Mouse (Mus musculus): ENCODE measurements around the gene Egfem1.

Gene Egfem1

DNA sequence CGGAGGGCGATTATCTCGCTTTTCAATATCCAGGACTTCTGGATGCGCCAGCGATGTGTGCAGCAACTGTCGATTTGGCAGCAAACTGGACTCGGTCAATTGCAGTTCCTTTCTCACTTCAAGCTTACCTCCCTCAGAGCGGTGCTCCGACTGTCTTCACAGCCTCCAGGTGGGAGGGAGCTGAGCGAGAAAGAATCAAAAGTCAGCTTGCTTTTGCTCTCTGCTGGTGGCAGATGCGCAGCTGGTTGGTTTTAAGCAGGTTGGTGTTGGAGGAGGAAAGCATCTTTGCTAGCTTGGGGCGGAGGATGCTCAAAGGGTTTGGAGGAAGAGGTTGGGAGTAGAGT, at the start of gene Egfem1:
Gene Egfem1, plus strand, starts transcription at position 72 of the 344 bp plus-strand sequence.
- no peak for DNase-seq

DNA sequence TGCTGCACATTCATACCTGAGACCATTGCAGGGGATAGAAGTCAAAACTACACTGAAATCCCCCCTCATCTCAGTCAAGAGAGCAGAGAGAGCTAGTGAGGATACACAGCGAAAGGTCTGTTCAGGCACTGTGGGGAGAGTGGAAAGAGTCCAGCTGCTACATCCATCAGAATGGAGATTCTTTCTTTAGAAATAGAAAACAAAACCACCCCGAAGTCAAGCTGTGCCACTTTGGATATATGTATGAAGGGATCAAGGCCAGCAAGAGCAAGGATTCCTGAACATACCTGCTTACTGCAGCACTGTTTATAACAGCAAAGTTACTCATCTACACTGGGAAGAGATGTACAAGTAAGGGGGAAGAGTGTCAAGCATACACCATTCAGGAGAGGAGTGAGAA, 48.7 kb upstream of the Egfem1 start:
- no peak for DNase-seq

DNA sequence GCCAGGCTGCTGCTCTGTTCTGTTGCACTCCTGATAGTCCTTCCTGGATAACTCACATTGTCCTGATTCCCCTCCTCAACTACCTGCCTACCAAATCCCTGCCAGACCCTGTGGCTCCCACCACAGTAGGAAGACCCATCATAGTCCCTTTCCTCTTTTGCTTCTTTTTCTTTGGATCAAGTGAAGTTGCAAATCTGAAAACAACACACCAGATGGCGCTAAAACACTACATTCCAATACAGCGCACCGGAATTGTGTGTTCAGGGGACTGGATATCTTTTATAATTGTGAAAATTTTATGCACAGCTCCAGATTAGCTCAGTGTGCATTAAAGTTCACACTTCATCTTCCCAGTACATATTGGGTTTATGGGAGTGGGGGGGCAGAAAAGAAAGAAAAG, 45.7 kb upstream of the Egfem1 start:
- peak; percentile 33 for DNase-seq

DNA sequence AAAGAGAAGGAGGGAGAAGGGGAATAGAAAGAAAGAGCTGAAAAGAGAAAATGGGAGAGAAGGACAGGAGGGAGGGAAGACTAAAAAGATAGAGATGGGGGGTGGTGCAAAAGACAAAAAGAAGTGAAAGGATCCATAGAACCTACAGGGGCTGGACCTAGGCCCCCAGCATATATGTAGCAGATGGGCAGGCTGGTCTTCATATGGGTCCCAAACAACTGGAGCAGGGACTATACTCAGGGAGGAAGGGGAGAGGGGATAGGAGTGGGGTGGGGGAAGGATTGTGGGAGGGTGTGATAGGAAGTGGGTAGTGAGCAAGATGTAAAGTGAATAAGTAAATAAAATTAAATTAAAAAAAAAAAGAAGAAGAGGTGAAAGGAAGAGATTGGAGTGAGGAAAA, 45.2 kb upstream of the Egfem1 start:
- DNase-seq = no peak

DNA sequence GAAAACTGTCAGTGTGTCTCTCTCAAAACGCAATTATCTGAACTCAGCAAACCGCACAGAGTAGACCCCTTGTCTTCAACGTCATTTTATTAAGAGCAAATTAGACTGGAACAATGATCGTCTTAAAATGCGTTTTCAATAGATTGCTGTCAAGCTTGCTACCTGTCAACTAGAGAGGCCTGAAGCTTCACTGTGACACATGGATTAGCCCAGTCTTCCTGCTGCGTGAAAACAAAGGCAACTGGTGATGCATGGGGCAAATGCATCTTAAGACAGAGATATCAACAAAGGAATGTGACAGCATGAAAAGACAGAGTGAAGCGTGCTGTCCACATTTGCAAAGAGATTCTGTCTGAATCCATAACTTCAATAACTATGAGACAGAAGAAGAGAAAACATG, 41.8 kb upstream of the Egfem1 start:
- no peak for DNase-seq

DNA sequence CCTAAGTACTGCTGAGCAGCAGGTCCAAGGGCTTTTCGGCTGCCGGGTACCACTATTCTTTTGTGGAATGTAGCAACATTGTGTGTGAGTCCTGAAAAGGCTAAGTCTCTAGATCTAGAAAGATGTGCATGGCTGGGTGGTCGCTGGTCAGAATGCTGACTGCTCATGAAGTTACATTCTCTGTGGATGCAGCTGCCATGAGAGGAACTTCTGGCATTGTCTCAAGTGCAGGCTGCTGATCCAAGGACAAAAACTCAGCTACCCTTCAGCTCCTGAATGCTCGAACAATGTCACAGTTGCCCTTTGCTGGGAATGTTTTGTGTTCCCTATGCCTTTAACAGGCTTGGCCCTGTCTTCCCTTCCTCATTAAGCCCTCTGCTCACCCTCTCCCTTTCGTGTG, 35.5 kb upstream of the Egfem1 start:
- no peak for DNase-seq

DNA sequence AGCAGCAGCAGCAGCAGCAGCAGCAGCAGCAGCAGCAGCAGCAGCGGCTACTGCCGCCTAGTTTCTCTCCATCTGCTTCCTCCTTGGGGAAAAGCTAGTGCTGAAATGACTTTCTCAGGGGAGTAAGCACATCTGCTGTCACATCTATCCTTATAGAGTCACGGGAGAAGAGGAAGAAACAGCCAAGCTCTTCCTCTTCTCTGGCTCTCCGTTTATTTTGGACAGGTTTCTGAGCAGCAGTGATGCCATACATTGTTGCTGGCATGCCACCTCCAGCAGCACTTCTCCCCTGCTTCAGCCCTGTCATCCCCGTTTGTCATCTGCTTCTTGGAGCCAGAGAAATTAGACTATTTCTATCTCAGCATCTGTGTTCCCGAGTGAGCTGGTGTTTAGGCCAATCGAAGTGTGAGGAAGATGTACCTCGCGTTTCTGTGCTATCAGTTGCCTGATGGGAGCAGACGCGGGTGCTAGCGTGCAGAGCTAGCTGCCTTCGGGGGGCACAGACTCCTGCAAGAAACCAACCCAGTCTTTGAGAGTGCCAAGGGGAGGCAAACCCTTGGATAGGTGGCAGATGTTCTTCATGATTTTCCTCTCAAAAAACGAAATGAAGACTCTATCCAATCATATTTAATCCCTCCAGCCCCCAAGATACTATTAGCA, 34.4 kb upstream of the Egfem1 start:
- DNase-seq = no peak

DNA sequence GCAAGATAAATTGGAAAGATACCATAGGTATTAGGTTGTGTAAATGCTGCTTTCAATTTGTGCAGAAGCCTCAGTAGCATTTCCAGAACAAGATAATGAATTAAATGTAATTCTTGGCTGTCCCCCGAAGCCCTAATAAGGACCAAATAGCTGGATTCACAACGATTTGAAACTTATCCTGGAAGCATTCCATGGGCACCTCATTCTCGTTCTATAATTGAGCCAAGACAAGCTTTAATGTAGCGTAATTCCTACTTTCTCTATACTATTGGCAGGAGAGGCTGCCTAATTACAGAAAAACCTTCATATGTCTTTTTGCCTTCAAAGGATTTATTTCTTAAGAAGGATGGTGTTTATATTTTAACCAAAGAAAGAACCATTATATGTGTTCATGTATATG, 18.7 kb upstream of the Egfem1 start:
- DNase-seq = no peak

DNA sequence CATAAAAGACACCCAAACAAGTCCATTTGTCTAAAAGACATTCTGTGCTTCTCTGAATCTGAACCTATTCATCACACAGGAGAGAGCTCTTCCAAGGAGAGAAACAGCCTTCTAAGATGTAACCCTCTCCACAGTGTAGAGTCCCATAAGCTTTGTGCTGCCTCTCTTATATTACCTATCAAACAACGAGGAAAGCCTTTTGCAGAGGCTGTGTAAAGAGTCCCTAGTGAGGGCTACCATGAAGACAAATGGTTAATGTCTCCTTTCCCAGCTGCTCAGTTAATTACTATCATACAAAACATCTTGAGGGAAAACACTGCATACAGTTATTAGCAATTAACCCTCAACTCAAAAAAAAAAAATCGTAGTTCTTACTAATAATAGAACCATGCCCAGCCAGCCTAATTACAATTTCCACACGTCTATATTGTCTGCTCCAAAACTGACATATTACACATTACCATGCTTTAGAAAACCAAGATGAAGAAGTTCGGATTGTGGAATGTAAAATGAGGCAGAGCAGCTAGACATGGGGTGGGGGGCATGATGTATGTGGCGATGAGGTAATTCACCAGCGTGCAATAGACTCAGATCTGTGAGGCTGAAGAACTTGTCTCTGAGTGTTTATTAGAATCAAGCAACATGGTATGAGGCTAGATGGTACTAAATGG, 13.3 kb upstream of the Egfem1 start:
- no peak for DNase-seq

DNA sequence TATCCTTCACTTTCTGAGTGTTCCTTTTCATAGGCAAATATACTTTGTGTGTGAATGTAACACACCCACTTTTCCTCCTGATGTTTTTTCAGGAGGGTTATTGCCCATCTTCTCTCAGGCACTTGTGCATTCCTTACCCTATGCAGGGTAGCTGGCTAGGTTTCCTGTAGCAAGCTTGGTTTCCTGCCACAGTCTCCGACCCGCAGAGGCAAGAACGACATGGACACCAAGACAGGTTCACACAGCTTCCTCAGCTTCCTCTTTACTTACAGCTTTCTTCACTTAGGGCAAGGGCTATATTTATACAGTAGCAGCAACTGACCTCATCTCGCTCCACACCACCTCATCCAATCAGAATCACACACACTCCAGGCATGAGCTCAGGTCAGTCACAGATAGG, 10.5 kb upstream of the Egfem1 start:
- no peak for DNase-seq

DNA sequence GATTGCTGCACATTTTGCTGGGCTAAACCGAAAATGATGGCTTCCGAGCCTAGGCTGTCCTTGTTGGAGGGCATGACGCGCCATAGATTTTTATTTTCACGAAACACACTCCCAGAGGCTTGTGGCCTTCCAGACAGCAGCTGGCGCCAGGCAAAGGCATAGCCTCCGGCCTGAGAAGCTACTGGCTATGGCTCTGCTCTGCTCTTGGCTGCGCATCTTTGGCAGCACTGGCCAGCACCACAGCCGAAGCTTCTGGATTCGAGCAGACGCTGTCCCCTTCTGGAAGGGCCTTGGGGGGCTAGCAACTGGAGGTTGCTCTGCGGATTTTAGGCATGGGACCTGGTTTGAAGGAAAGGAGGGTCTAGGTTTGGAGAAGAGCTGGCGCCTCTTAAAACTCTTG, 306 bp upstream of the Egfem1 start:
- DNase-seq = no peak

DNA sequence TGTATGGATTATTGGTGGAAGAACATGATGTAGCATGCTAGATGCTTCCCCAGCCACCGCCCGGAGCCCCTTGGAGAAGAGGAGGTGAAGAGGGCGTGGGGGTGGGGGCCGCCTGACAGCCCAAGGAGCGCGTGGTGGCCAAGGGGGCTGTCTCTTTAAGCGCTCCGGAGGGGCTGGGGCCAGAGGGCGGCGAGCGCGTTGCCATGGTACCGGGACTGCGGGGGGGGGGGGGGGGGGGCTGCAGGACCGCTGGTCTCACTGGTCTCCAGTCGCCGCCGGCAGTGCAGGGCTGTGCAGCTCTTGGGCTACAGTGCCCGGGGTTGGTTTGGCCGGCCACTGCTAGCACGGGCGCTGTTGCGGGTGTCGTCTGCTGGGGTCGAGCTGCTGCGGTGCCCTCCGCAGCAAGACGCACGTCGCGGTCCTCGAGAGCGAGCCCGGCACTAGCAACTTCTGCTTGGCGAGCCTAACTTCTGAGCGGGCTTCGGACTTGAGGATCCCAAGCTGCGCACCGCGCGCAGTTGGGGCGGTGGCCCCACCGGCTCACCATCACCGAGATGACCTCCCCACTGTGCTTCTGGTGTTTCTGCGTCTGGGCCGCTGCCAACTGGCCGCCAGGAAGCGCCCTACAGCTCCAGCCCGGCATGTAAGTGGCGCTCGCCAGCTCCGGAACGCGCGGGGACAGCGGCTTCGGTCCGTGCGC, 623 bp downstream of the Egfem1 start:
- DNase-seq = peak; percentile 13

DNA sequence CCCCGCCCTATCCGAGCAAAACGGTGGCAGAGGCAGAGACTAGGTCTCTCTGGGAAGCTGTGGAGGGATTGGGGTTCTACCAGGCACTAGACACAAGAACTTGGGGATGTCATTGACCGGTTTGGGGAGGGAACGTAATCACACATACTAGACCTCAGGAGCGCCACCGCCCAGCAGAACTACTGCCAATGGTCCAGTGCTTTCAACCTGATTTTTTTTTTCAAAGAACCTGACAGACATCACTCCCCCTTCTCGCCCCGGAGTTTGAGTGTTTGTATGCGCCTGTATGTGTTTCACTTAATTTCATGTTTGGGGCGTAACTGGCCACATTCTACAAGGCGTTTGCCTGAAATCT, 1.1 kb downstream of the Egfem1 start:
- DNase-seq = no peak

DNA sequence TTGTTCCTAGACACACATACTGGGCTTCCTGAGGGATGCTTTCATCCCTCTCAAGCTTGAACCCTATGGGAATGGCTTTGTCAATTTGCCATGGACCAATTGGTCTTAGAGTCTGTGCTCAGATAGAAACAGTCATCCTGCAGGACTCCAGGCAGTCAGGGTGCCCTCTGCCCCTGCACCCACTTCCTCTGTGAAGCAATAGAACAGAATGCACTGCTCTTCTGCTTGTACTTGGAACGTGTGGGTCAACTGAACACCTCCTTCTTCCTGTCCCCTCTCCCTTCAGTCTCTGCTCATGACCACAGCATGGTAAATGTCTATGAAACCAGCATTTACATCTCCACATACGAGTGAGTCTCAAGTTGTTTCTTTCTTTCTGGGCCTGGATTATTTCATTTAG, 16.6 kb downstream of the Egfem1 start:
- peak; percentile 21 for DNase-seq

DNA sequence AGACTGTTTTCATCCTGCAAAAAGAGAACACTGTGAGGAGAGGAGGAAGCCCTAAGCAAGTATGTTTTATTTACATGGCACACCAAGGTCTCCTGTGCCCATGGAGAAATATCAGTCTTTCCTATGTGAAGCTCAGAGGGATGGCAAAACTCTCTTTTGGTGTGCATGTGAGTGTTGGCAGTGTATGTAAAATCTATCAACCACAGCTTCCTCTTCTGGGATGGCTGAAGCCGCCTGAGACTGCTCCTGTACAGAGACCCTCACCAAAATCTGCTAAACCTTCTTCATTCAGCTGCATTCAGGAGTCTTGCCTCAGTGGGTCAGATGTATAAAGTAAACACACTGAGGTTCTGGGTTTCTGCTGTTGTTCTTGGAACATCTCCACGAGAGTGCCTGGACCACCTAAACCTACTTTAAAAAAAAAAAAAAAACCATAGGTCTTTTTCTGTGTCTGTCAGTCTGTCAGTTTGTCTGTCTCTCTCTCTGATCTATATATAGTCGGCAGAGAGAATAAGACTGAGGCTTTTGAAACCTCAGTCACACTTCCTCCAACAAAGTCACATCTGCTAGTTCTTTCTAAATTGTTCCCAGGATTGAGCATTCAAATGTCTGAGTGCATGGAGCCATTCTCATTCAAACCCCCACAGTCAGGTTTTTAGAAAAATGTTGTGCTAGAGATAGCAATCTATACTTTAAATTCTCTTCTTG, 24.3 kb downstream of the Egfem1 start:
- no peak for DNase-seq

DNA sequence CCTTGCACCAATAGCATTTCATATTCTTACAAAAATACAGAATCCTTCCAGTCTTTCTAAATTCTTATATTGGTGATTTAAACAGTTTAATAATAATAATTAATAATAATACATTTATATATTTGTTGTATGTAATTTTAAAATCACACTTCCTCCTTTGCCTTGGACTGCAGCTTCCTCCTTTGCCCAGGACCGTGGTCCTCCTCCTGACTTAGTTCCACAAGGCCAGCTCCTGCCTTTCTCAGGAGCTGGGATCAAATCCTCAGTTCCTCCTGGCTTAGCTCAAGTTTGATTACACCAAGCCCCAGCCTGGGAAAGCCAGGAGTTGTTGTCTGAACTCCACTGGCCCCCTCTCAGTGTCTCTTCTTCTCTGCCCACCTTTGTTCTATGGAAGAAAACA, 25.3 kb downstream of the Egfem1 start:
- no peak for DNase-seq

DNA sequence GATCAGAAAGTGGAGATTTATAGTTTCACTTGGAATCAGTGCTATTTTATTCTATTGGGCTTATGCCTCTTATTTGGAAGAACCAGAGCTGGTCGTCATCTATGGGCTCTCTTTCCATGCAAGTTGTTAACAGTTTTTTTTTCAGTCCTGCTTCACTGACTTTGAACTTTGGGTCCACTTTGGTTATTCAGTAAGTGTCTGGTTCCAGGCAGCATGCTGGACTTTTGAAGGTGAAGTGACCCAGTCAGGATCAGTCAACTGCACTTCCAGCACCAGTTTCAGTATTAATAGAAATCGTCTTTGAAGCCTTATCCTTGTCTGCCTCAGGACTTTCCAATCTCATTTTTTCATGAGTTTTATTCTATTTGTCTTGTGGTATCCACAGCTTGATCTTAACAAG, 28.5 kb downstream of the Egfem1 start:
- DNase-seq = no peak

DNA sequence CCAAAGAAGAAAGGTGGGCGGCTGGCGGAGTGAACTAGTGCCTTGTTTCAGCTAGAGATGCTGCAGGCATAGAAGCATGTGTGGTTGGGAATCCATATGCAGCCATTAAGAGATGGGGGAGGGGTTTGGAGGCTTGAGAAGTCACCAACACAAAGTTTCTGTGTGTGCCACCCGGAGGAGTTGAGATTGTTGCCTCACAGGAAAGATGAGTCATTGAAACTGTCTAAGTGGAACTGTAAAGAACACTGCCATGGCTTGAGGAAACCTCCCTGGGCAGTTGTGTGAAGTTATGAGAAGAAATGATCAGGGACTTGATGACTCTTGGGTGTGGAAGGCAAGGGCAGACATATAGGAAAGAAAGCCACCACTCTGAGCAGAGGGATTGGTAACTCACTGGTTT, 32.7 kb downstream of the Egfem1 start:
- peak; percentile 3 for DNase-seq

DNA sequence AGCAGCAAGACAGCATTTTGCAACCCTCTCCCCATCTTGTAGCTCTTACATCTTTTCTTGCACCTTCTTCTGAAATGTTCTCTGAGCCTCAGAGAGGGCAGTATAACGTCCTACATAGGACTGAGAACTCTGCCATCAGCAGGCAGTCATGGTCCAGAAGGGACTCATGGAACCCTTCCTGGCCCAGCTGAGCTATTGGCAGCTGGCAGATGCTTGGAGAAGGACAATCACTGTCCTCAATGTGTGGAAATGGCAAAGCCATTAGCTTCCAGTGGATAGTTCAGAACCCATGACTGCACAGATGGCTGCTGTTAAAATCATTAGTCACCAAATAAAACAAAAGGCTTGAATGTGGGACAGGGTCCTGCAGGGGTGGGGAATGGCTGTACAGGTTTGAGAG, 35.6 kb downstream of the Egfem1 start:
- DNase-seq = no peak

DNA sequence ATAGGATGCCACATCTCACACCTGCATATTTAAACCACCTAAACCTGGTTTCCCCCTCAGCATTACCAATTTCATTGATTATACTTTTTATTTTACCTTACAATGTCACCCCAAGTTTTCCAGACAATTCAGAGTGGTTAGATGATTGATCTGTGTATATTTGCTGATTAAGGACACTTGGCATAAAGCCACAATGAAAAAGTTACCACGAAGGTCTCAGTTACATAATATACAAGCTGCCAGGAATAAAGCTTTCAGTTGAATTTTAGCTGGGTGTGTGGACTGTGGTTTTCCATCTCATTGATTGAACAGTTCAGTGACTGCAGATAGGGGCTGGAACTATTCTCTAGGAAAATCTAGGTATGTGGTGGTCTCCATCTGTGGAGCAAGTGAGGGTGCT, 40.7 kb downstream of the Egfem1 start:
- no peak for DNase-seq

DNA sequence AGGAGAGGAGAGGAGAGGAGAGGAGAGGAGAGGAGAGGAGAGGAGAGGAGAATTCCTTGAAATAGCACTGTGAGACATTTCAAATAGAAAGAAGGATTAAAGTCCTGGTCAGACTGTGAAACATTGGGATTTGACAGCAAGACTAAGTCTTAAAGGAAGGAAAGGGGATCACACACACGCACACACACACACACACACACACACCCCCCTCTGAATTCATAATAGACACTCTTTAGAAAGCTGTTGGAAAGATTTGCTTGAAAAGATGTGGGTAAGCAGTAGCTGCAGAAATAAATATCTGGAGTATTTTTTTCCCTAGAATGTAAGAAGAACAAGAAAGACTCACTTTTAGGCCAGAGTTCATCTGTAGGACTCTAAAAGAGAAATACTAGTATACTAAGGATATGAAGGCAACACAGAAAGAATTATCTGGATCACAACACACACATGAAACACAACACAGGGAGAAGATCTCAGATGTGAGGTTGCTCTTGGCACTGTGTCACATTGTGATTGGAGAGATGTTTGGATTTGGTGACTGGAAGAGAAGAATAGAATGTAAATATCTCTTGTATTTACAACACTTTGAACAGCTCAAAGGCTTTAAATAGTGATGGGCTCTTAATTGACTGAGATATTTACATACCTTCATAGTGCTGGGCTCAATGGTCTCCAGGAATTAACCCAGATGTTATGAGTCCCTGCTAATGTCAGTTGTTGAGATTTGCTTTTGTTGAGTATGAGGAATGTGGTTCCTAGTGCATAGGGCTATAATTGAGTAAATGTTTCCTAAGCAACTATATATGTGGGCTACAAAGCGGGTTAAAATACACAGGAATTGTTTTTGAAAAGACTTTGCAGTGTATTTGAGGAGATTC, 50.5 kb downstream of the Egfem1 start:
- DNase-seq = no peak

DNA sequence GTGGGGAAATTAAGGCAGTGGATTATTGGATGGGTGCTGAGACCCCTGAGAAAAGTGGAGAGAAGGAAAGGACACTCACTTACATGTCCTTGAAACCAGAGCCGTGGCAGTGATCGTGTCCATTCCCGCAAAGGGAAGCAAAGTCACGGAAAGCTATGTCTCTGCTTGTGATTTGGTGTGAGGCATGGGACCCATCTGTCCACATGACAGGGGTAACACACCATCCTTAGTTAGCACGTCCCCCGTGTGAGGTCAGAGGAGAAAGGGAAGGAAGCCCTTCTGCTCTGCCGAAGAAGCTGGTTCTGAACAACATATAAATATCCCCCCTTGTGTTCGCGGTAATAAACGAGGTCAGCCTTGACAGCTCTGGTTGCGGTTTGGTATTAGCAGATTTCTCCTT, 52.7 kb downstream of the Egfem1 start:
- DNase-seq = peak; percentile 2
